Mouse (Mus musculus) erythroblast, embryonic 14.5 days (primary cell): ENCODE results near the gene Nipal1.

Experiments
- GATA1 ChIP-seq: IDR thresholded peaks from 2 replicates; pipeline ENCODE4 v1.6.1; 2012; ENCODE audit warnings: low read length, inconsistent platforms, mixed read lengths
- TAL1 ChIP-seq: IDR thresholded peaks from 3 replicates; pipeline ENCODE4 v1.6.1; 2012; ENCODE audit warnings: low read length, inconsistent platforms, mixed read lengths

DNA sequence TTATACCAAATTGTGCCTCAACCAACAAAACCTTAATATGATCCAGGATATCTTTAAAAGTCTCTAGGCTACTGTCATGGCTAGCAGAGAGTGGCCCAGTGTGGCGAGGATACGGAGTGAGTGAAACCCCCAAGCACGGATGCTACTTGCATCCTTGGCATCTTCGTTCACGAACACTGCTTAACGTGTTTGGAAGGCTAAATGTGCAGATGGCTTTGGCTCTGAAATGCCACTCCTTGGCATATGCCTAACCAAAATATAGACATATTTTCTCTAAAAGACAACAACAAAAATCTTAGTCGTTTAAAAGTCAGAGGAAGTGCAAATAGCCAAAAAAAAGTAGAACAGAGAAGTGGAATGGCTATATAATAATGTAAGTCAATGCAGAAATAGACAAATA, 42.0 kb downstream of the Nipal1 start:
- TF ChIP-seq TAL1 (no peak), GATA1 (no peak)
